Mouse (Mus musculus): ENCODE data around the gene Phldb1. TPM values are rescaled to one million over a fixed set of nuclear protein-coding genes. Genes with fewer than 3 reads are reported as not detected.

Gene Phldb1
- polyA plus RNA-seq, 1 experiment = 62.2 TPM

- Histone ChIP-seq H3K4me2 (ENCODE audit: low read depth) (no peak overlapping the region), H3ac (ENCODE audit: control insufficient read depth, insufficient read length) (no peak overlapping the region), H3K79me2 (ENCODE audit: control insufficient read depth, insufficient read depth) (no peaks in the 10 kb centered on the region), H3K4me3 (no peak overlapping the region), H3K36me3 (ENCODE audit: control insufficient read depth, insufficient read depth) (no peaks in the 10 kb centered on the region), H3K27me3 (ENCODE audit: control insufficient read depth, insufficient read depth, insufficient read length) (peaks cover 7% of the 10 kb centered on the region)
- TF ChIP-seq MAX (IDR thresholded peaks at IDR 0.05; ENCODE audit: low read depth) (no peak), REST (IDR thresholded peaks at IDR 0.05; ENCODE audit: insufficient read depth, insufficient read length) (no peak), MYOG (IDR thresholded peaks at IDR 0.05; ENCODE audit: control insufficient read depth in 1 of 3, insufficient read depth in 1 of 3, insufficient read length in 2 of 3, low read depth in 2 of 3) (no peak), TCF3 (IDR thresholded peaks at IDR 0.05; ENCODE audit: insufficient read length, low read depth) (no peak), SRF (IDR thresholded peaks at IDR 0.05; ENCODE audit: control insufficient read depth, insufficient read length, low read depth) (no peak), USF1 (IDR thresholded peaks at IDR 0.05; ENCODE audit: low read depth) (no peak), E2F4 (IDR thresholded peaks at IDR 0.05; ENCODE audit: insufficient read depth) (no peak), POLR2A (IDR thresholded peaks at IDR 0.05; ENCODE audit: insufficient read length, low read depth) (no peak), MYOD1 (IDR thresholded peaks at IDR 0.05; ENCODE audit: control insufficient read depth in 1 of 3, insufficient read length in 2 of 3, low read depth in 2 of 3) (no peak), TCF12 (IDR thresholded peaks at IDR 0.05; ENCODE audit: insufficient read depth, poor library complexity, severe bottlenecking) (no peak), POLR2AphosphoS2 (IDR thresholded peaks at IDR 0.05; ENCODE audit: insufficient read length, low read depth) (no peak), CEBPB (IDR thresholded peaks at IDR 0.05; ENCODE audit: insufficient read depth, poor library complexity, severe bottlenecking) (no peak)
Measured at GRCm38 (mm10) chr9:44653896-44654295, 81.1 kb downstream of the Phldb1 start.

- H3K4me2 ChIP-seq (ENCODE audit: low read depth) = peak overlapping the region; percentile 12
- TF ChIP-seq TCF12 (IDR thresholded peaks at IDR 0.05; ENCODE audit: insufficient read depth, poor library complexity, severe bottlenecking) = no peak
- TF ChIP-seq POLR2A (IDR thresholded peaks at IDR 0.05; ENCODE audit: insufficient read length, low read depth) = no peak
- no peak for TF ChIP-seq USF1 (IDR thresholded peaks at IDR 0.05; ENCODE audit: low read depth)
- TF ChIP-seq POLR2AphosphoS2 (IDR thresholded peaks at IDR 0.05; ENCODE audit: insufficient read length, low read depth) = no peak
- no peak for TF ChIP-seq REST (IDR thresholded peaks at IDR 0.05; ENCODE audit: insufficient read depth, insufficient read length)
- TF ChIP-seq TCF3 (IDR thresholded peaks at IDR 0.05; ENCODE audit: insufficient read length, low read depth) = no peak
- no peak for TF ChIP-seq SRF (IDR thresholded peaks at IDR 0.05; ENCODE audit: control insufficient read depth, insufficient read length, low read depth)
- TF ChIP-seq CEBPB (IDR thresholded peaks at IDR 0.05; ENCODE audit: insufficient read depth, poor library complexity, severe bottlenecking) = no peak
- TF ChIP-seq MYOD1 (IDR thresholded peaks at IDR 0.05; ENCODE audit: control insufficient read depth in 1 of 3, insufficient read length in 2 of 3, low read depth in 2 of 3) = no peak
- TF ChIP-seq E2F4 (IDR thresholded peaks at IDR 0.05; ENCODE audit: insufficient read depth) = no peak
- no peak for TF ChIP-seq MAX (IDR thresholded peaks at IDR 0.05; ENCODE audit: low read depth)
- no peak for TF ChIP-seq MYOG (IDR thresholded peaks at IDR 0.05; ENCODE audit: control insufficient read depth in 1 of 3, insufficient read depth in 1 of 3, insufficient read length in 2 of 3, low read depth in 2 of 3)
Measured at GRCm38 (mm10) chr9:44652027-44652426, 83.0 kb downstream of the Phldb1 start.

GRCm38 (mm10) chr9:44648881-44649281 lies 86.1 kb downstream of the Phldb1 start:
- H3K4me2 ChIP-seq (ENCODE audit: low read depth) = no peak overlapping the region
- H3K79me2 ChIP-seq (ENCODE audit: control insufficient read depth, insufficient read depth) = no peaks in the 10 kb centered on the region
- no peaks in the 10 kb centered on the region for H3K36me3 ChIP-seq (ENCODE audit: control insufficient read depth, insufficient read depth)
- H3ac ChIP-seq (ENCODE audit: control insufficient read depth, insufficient read length) = no peak overlapping the region
- peaks cover 7% of the 10 kb centered on the region for H3K27me3 ChIP-seq (ENCODE audit: control insufficient read depth, insufficient read depth, insufficient read length)
- TF ChIP-seq TCF3 (IDR thresholded peaks at IDR 0.05; ENCODE audit: insufficient read length, low read depth) (no peak), USF1 (IDR thresholded peaks at IDR 0.05; ENCODE audit: low read depth) (no peak), SRF (IDR thresholded peaks at IDR 0.05; ENCODE audit: control insufficient read depth, insufficient read length, low read depth) (no peak), REST (IDR thresholded peaks at IDR 0.05; ENCODE audit: insufficient read depth, insufficient read length) (no peak), MYOD1 (IDR thresholded peaks at IDR 0.05; ENCODE audit: control insufficient read depth in 1 of 3, insufficient read length in 2 of 3, low read depth in 2 of 3) (peak in 1 of 3 experiments; percentile 3), CEBPB (IDR thresholded peaks at IDR 0.05; ENCODE audit: insufficient read depth, poor library complexity, severe bottlenecking) (no peak), POLR2AphosphoS2 (IDR thresholded peaks at IDR 0.05; ENCODE audit: insufficient read length, low read depth) (no peak), E2F4 (IDR thresholded peaks at IDR 0.05; ENCODE audit: insufficient read depth) (no peak), POLR2A (IDR thresholded peaks at IDR 0.05; ENCODE audit: insufficient read length, low read depth) (no peak), MYOG (IDR thresholded peaks at IDR 0.05; ENCODE audit: control insufficient read depth in 1 of 3, insufficient read depth in 1 of 3, insufficient read length in 2 of 3, low read depth in 2 of 3) (peak in 2 of 3 experiments; percentile 1 to 4), MAX (IDR thresholded peaks at IDR 0.05; ENCODE audit: low read depth) (no peak), TCF12 (IDR thresholded peaks at IDR 0.05; ENCODE audit: insufficient read depth, poor library complexity, severe bottlenecking) (no peak)
- H3K4me3 ChIP-seq = no peak overlapping the region

More at GRCm38 (mm10) chr9:44652027-44652426, 83.0 kb downstream of the Phldb1 start:
- Histone ChIP-seq H3K4me3 (no peak overlapping the region), H3K36me3 (ENCODE audit: control insufficient read depth, insufficient read depth) (no peaks in the 10 kb centered on the region), H3K27me3 (ENCODE audit: control insufficient read depth, insufficient read depth, insufficient read length) (peaks cover 7% of the 10 kb centered on the region), H3ac (ENCODE audit: control insufficient read depth, insufficient read length) (no peak overlapping the region), H3K79me2 (ENCODE audit: control insufficient read depth, insufficient read depth) (no peaks in the 10 kb centered on the region)

- H3K4me2 ChIP-seq (ENCODE audit: low read depth) = no peak overlapping the region
- H3K79me2 ChIP-seq (ENCODE audit: control insufficient read depth, insufficient read depth) = no peaks in the 10 kb centered on the region
- H3K27me3 ChIP-seq (ENCODE audit: control insufficient read depth, insufficient read depth, insufficient read length) = peaks cover 7% of the 10 kb centered on the region
- H3K4me3 ChIP-seq = no peak overlapping the region
- H3K36me3 ChIP-seq (ENCODE audit: control insufficient read depth, insufficient read depth) = no peaks in the 10 kb centered on the region
- no peak for TF ChIP-seq MYOD1 (IDR thresholded peaks at IDR 0.05; ENCODE audit: control insufficient read depth in 1 of 3, insufficient read length in 2 of 3, low read depth in 2 of 3)
- TF ChIP-seq CEBPB (IDR thresholded peaks at IDR 0.05; ENCODE audit: insufficient read depth, poor library complexity, severe bottlenecking) = no peak
- H3ac ChIP-seq (ENCODE audit: control insufficient read depth, insufficient read length) = no peak overlapping the region
Measured at GRCm38 (mm10) chr9:44647656-44648055, 87.3 kb downstream of the Phldb1 start.

DNA sequence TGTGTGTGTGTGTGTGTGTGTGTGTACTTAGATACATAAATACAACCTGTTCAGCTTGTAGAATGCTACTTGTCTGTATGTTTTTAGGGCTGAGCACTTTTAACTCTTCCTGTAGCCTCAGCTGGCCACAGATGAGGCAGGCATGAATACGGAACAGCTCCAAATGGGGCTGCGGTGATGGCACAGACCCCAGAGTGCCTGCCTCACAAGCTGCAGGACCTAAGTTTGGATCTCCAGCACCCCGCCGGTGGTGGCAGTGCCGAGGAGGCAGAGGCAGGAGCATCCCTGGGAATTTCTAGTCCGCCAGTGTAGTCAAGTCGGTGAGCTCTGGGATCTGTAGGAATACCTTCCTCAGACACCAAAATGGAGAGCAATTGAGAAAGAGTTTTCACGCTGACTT lies 88.0 kb downstream of the Phldb1 start:
- TF ChIP-seq MAX (IDR thresholded peaks at IDR 0.05; ENCODE audit: low read depth) = no peak
- H3K4me2 ChIP-seq (ENCODE audit: low read depth) = no peak overlapping the region
- H3K4me3 ChIP-seq = no peak overlapping the region
- peaks cover 7% of the 10 kb centered on the region for H3K27me3 ChIP-seq (ENCODE audit: control insufficient read depth, insufficient read depth, insufficient read length)
- H3ac ChIP-seq (ENCODE audit: control insufficient read depth, insufficient read length) = no peak overlapping the region
- H3K79me2 ChIP-seq (ENCODE audit: control insufficient read depth, insufficient read depth) = no peaks in the 10 kb centered on the region
- no peaks in the 10 kb centered on the region for H3K36me3 ChIP-seq (ENCODE audit: control insufficient read depth, insufficient read depth)

Data from myocyte (in vitro differentiated cells).